Mouse (Mus musculus) neural tube, embryonic 13.5 days (tissue): ENCODE measurements around the gene Rhbdd2. TPM values are rescaled to one million over a fixed set of nuclear protein-coding genes. Genes with fewer than 3 reads are reported as not detected.

ENCODE experiments used
- ATAC-seq: fragments of 200-750 bp; cut with Nextera tagmentation; 2 replicates; pipeline ENCODE4 v1.8.0; 2017; ENCODE audit warnings: low read depth, mild to moderate bottlenecking, moderate TSS enrichment, moderate library complexity
- H3K27ac ChIP-seq: fragments of 300-500 bp; sonication (generic); replicated peaks from 2 replicates; pipeline ENCODE4 v1.5.1; 2015; ENCODE audit warnings: moderate library complexity, mild to moderate bottlenecking, inconsistent platforms
- H3K27me3 ChIP-seq: fragments of 300-500 bp; sonication (generic); 2 replicates; pipeline ENCODE4 v1.6.1; 2015; ENCODE audit warnings: mild to moderate bottlenecking, inconsistent platforms
- H3K36me3 ChIP-seq: fragments of 300-500 bp; sonication (generic); 2 replicates; pipeline ENCODE4 v1.6.1; 2015; ENCODE audit warnings: mild to moderate bottlenecking, inconsistent platforms
- H3K4me1 ChIP-seq: fragments of 300-500 bp; sonication (generic); replicated peaks from 2 replicates; pipeline ENCODE4 v1.6.1; 2015; ENCODE audit warnings: inconsistent platforms
- H3K4me2 ChIP-seq: fragments of 300-500 bp; sonication (generic); 2 replicates; pipeline ENCODE4 v1.6.1; 2015; ENCODE audit warnings: inconsistent platforms, mild to moderate bottlenecking, moderate library complexity
- H3K4me3 ChIP-seq: fragments of 300-500 bp; sonication (generic); 2 replicates; pipeline ENCODE4 v1.5.1; 2015; ENCODE audit warnings: mild to moderate bottlenecking, inconsistent platforms
- H3K9ac ChIP-seq: fragments of 300-500 bp; sonication (generic); 2 replicates; pipeline ENCODE4 v1.6.1; 2015; ENCODE audit warnings: moderate library complexity, mild to moderate bottlenecking, inconsistent platforms
- H3K9me3 ChIP-seq: fragments of 300-500 bp; sonication (generic); 2 replicates; pipeline ENCODE4 v1.6.1; 2016; ENCODE audit warnings: inconsistent platforms
- WGBS: fragments of 180-500 bp; shearing (Covaris S2); methylation state at CpG from one replicate; pipeline ENCODE4 v1.1.7; 2015; 5-methylcytosine and 5-hydroxymethylcytosine counted together
- polyA plus RNA-seq: library from polyadenylated mRNA; unstranded; fragments of >200 nt; fragmentation: Nextera tagmentation; extraction: Ambion mirVana; gene quantifications from 2 replicates; pipeline ENCODE4 v1.2.1, GENCODE M21; 2015

Rhbdd2 gene
- polyA plus RNA-seq, 1 experiment from 2014 or later = 82.2 TPM

DNA sequence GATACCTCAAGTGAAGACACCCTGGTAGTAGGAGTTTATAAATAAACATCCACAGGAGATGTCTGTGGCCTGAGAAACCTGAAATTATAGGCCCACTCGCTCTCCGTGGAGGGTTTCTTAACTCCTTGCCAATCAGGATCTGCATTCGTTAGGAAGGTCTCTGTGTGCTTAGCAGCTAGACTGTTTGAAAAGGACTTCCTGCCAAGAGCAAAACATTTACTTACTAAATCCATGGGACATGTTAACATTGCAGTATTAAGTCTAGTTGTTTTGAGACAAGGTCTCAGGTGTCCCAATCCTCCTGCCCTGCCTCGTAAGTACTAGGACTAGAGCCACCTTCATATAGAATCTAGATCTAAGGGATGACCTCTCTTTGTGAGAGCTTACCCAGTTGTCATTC lies 58.8 kb downstream of the Rhbdd2 start:
- Histone ChIP-seq H3K27ac (no peak overlapping the region), H3K4me1 (peaks cover 28% of the 10 kb centered on the region), H3K9ac (no peak overlapping the region), H3K9me3 (no peaks in the 10 kb centered on the region), H3K4me2 (peak overlapping the region; percentile 98), H3K36me3 (no peaks in the 10 kb centered on the region), H3K27me3 (no peaks in the 10 kb centered on the region), H3K4me3 (no peak overlapping the region)
- no peak for ATAC-seq
- 88% methylated on average over 4 of the region's 4 CpGs for WGBS

DNA sequence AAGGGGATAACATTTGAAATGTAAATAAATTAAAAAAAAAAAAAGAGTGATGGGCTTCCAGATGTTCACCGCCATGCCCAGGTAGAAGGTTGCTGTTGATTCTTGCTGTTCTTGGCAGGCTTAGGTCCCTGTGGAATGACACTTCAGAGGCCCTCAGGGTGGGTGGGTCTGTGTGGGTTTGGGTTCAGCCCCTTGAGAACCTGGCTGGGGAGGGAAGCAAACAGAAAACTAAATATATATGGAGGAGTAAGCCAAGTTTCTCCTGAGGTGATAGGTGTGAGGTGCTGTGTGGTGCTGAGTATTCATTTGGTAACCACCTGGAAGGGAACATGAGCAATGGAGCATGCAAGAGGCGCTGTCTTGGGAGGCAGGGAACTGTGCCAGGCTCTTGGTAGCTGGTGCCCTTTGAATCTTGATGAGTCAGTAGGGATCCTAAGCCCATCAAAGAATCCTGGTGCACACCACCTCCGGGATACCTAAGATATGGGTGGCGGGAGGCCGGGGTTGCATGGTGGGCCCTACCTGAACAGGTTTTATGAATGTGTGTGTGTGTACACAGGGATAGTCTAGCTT lies 60.9 kb downstream of the Rhbdd2 start:
- H3K4me3 ChIP-seq = no peak overlapping the region
- H3K36me3 ChIP-seq = no peaks in the 10 kb centered on the region
- no peaks in the 10 kb centered on the region for H3K9me3 ChIP-seq
- no peak overlapping the region for H3K4me2 ChIP-seq
- no peaks in the 10 kb centered on the region for H3K27me3 ChIP-seq
- no peak overlapping the region for H3K9ac ChIP-seq
- WGBS = 95% methylated on average over 5 of the region's 5 CpGs
- ATAC-seq = no peak
- peaks cover 23% of the 10 kb centered on the region for H3K4me1 ChIP-seq
- no peak overlapping the region for H3K27ac ChIP-seq

GRCm38 (mm10) chr5:135695277-135695721 lies 62.9 kb downstream of the Rhbdd2 start:
- Histone ChIP-seq H3K4me2 (no peak overlapping the region), H3K9ac (no peak overlapping the region), H3K27ac (no peak overlapping the region), H3K27me3 (no peaks in the 10 kb centered on the region), H3K9me3 (no peaks in the 10 kb centered on the region), H3K4me3 (no peak overlapping the region), H3K36me3 (peaks cover 11% of the 10 kb centered on the region; the same call in 1 of the 2 replicates), H3K4me1 (peaks cover 12% of the 10 kb centered on the region)
- 69% methylated on average over 7 of the region's 7 CpGs for WGBS
- no peak for ATAC-seq

Other genes starting within 250 kb of the Rhbdd2 start
- gene Pom121, start 238.1 kb upstream of the Rhbdd2 start, polyA plus RNA-seq = 10.8 and 13.0 TPM in 2 replicates
- gene Hip1, start 87.5 kb upstream of the Rhbdd2 start, polyA plus RNA-seq = 48.3 and 48.6 TPM in 2 replicates
- gene Ccl26, start 69.0 kb upstream of the Rhbdd2 start, polyA plus RNA-seq = not detected in 2 replicates
- gene Ccl24, start 59.6 kb upstream of the Rhbdd2 start, polyA plus RNA-seq = 3.1 and 3.4 TPM in 2 replicates
- 110 and 114 TPM in 2 replicates for gene Por, start 37.4 kb downstream of the Rhbdd2 start, polyA plus RNA-seq
- gene Tmem120a, start 111.8 kb downstream of the Rhbdd2 start, polyA plus RNA-seq = 80.3 and 84.5 TPM in 2 replicates
- gene Styxl1, start 145.8 kb downstream of the Rhbdd2 start, polyA plus RNA-seq = 0.68 TPM in 1 of 2 replicates, not detected in the other
- gene Mdh2, start 145.9 kb downstream of the Rhbdd2 start, polyA plus RNA-seq = 607 and 633 TPM in 2 replicates
- 77.2 and 85.9 TPM in 2 replicates for gene Srrm3, start 174.3 kb downstream of the Rhbdd2 start, polyA plus RNA-seq